Mouse (Mus musculus) forebrain, embryonic 16.5 days (tissue): ENCODE results near the gene Vgll4. TPM values are rescaled to one million over a fixed set of nuclear protein-coding genes. Genes with fewer than 3 reads are reported as not detected.

Experiments used
- ATAC-seq: fragments of 200-750 bp; cut with Nextera tagmentation; 2 replicates; pipeline ENCODE4 v1.8.0; 2017; ENCODE audit warnings: mild to moderate bottlenecking, moderate library complexity
- H3K27ac ChIP-seq: fragments of 300-500 bp; sonication (generic); 2 replicates; pipeline ENCODE4 v1.5.1; 2014; ENCODE audit warnings: low read length, control low read depth
- H3K27me3 ChIP-seq: fragments of 300-500 bp; sonication (generic); replicated peaks from 2 replicates; pipeline ENCODE4 v1.6.1; 2014; ENCODE audit warnings: low read length; ENCODE audit not compliant: control insufficient read depth, insufficient read depth
- H3K36me3 ChIP-seq: fragments of 300-500 bp; sonication (generic); 2 replicates; pipeline ENCODE4 v1.6.1; 2014; ENCODE audit not compliant: control insufficient read depth, insufficient read depth
- H3K4me1 ChIP-seq: fragments of 300-500 bp; sonication (generic); replicated peaks from 2 replicates; pipeline ENCODE4 v1.6.1; 2014; ENCODE audit warnings: low read length; ENCODE audit not compliant: control insufficient read depth, insufficient read depth
- H3K4me2 ChIP-seq: fragments of 300-500 bp; sonication (generic); 2 replicates; pipeline ENCODE4 v1.6.1; 2014; ENCODE audit warnings: mild to moderate bottlenecking, low read length, control low read depth
- H3K4me3 ChIP-seq: fragments of 300-500 bp; sonication (generic); replicated peaks from 2 replicates; pipeline ENCODE4 v1.5.1; 2014; ENCODE audit warnings: mild to moderate bottlenecking, low read length, control low read depth
- H3K9ac ChIP-seq: fragments of 300-500 bp; sonication (generic); replicated peaks from 2 replicates; pipeline ENCODE4 v1.6.1; 2014; ENCODE audit warnings: low read depth, low read length, control low read depth
- H3K9me3 ChIP-seq: fragments of 300-500 bp; sonication (generic); 2 replicates; pipeline ENCODE4 v1.6.1; 2016; ENCODE audit warnings: low read length; ENCODE audit not compliant: control insufficient read depth
- WGBS: fragments of 180-500 bp; shearing (Covaris S2); extraction: QIAGEN DNeasy Blood & Tissue Kit; methylation state at CpG from one replicate; pipeline ENCODE4 v1.1.7; 2014; 5-methylcytosine and 5-hydroxymethylcytosine counted together
- polyA plus RNA-seq: library from polyadenylated mRNA; unstranded; fragments of >200 nt; fragmentation: Nextera tagmentation; extraction: Ambion mirVana; gene quantifications from 2 replicates; pipeline ENCODE4 v1.2.1, GENCODE M21; 2015

Vgll4 gene
- polyA plus RNA-seq, result 74.3 and 79.0 TPM in 2 replicates

DNA sequence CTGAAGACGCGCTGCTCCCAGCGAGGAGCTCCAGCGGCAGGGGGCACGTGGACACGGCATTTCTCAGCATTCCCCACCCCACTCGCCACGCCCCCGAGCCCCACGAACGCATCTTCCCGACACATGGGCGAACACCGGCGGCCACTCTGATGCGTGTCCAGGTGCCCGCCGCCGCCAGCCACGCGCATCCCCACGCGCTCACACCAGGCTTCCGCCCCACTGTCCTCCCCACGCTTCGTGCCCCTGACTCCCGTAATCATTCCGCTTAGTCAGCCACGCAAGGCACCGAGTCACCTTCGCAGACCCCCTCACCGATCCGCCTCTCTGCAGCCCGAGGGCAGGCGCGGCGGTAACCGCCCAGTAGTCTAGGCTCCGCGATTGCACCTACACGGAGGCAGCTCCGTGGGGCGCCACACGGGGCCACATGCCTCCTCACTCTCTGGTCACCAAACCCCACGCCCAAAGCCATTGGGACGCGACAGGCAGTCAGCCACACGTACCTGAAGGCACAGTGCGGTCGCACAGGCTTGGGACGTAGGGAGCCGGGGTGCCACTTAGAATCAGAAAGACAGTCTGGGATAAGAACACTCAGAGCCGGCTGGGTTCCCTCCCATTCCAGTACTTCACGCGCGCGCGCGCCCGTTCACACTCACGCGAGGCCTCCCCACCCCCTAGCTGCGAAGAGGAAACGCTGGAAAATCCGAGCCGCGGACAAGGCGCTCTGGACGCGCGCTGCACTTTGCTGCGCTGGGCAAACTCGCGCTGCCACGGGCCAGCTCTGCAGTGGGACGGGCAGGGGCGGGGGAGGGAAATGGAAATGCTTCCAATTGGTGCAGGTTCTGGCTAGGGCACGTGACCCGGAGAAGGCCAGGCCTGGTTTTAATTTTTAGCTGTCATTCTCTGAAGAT, at the start of gene Vgll4:
Gene Vgll4, minus strand, starts transcription at position 782 of the 908 bp plus-strand sequence.
- H3K9me3 ChIP-seq, result 0 out of 2 replicates have a peak, but pooled peaks cover 2% of the 10 kb centered on the region
- peaks cover 7% of the 10 kb centered on the region; the same call in 1 of the 2 replicates for H3K27me3 ChIP-seq
- peak within 1 kb of the TSS; percentile 70 for H3K4me3 ChIP-seq
- ATAC-seq, result peak; percentile 63
- H3K4me2 ChIP-seq, result peak within 1 kb of the TSS; percentile 98
- H3K36me3 ChIP-seq, result no peaks in the 10 kb centered on the region
- WGBS, result under 1% methylated on average over 79 of the region's 79 CpGs
- peak within 1 kb of the TSS; percentile 30; the same call in 1 of the 2 replicates for H3K27ac ChIP-seq
- H3K9ac ChIP-seq, result peak within 1 kb of the TSS; percentile 83
- H3K4me1 ChIP-seq, result peaks cover 24% of the 10 kb centered on the region

DNA sequence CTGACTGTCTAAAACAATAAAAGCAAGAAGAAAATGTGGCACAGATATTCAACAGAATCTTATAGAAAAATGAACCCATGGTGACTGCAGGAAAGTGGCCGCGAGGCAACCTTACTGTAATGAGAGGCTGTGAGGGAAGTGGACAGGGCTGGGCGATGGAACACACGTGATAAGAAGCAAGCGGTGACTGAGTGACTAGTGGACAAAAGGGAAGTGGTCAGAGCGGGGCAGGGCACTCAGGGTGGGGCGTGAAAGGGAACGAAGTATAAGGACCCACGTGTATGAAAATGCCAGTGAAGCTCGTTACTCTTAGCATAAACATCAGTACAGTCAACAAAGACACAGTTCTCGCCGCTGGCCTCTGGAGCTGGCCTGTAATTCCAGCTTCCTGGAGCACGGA, 45.7 kb upstream of the Vgll4 start:
- Histone ChIP-seq H3K27me3 (no peaks in the 10 kb centered on the region), H3K27ac (no peak overlapping the region), H3K4me1 (no peaks in the 10 kb centered on the region), H3K9me3 (no peaks in the 10 kb centered on the region), H3K36me3 (peaks cover 12% of the 10 kb centered on the region), H3K4me3 (no peak overlapping the region), H3K9ac (no peak overlapping the region), H3K4me2 (no peak overlapping the region)
- no peak for ATAC-seq
- 85% methylated on average over 13 of the region's 13 CpGs for WGBS

DNA sequence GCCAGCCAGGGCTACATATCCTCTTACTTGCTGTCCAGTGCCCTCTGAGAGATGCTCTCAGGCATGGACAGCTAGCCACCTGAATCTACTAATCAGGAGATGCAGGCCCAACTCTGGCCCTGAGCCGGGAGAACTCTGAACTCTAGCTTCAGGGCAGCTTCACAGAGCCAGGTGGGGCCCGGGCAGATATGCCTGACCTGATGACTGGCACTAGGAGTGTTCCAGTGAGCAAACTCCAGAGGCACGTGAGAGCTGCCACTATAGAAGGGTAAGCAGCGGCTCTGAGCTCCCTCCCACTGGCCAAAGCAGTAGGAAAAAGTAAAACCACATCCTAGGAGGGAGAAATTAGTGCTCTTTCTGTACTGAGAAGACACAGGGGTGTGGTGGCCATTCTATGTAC, 43.8 kb upstream of the Vgll4 start:
- H3K27me3 ChIP-seq, result no peaks in the 10 kb centered on the region
- H3K4me2 ChIP-seq, result no peak overlapping the region
- 92% methylated on average over 4 of the region's 4 CpGs for WGBS
- no peak for ATAC-seq
- H3K36me3 ChIP-seq, result peaks cover 7% of the 10 kb centered on the region
- no peaks in the 10 kb centered on the region for H3K9me3 ChIP-seq
- H3K4me1 ChIP-seq, result no peaks in the 10 kb centered on the region
- no peak overlapping the region for H3K4me3 ChIP-seq
- H3K9ac ChIP-seq, result no peak overlapping the region
- H3K27ac ChIP-seq, result no peak overlapping the region

DNA sequence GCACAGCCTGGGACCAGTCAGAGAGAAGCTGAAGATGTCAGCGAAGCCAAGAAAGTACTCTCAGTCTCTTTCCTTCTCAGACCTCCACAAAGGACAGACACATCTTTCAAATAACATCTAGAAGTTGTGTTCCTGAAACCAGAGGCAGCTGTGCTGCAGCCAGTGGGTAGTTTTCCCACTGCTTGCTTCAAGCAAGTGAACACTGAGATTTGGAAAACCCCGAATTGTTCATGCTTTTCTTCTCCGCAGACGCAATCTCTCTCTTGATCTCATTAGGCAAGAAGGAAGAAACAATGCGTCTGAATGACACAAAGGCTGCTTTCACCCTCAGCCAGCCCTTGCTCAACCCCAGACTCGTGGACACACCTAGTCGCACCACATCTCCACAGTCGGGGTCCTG, 42.0 kb upstream of the Vgll4 start:
- Histone ChIP-seq H3K9ac (no peak overlapping the region), H3K4me1 (peaks cover 6% of the 10 kb centered on the region; the same call in 1 of the 2 replicates), H3K36me3 (peaks cover 7% of the 10 kb centered on the region), H3K27me3 (no peaks in the 10 kb centered on the region), H3K27ac (no peak overlapping the region), H3K4me2 (no peak overlapping the region), H3K4me3 (no peak overlapping the region), H3K9me3 (no peaks in the 10 kb centered on the region)
- ATAC-seq, result no peak
- WGBS, result 65% methylated on average over 8 of the region's 8 CpGs

DNA sequence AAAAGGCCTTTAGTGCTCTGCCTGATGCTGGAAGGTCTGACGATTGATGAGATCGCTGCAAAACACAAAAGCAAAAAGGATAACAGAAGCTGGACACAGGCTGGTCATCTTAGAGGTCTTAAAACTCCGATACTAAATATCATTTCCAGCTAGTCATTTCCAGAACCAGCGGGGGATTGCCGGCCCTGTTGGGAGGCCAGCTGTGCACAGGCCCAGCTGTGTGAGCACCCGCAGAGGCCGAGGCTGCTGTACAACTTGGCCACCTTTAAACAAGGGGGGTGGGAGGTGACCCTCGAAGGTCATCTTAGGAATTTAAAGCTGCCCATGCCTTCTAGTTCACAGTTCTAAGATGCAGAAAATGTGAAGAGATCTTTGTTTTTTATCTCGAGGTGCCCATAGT, 41.0 kb upstream of the Vgll4 start:
- H3K27me3 ChIP-seq, result no peaks in the 10 kb centered on the region
- peaks cover 6% of the 10 kb centered on the region; the same call in 1 of the 2 replicates for H3K4me1 ChIP-seq
- WGBS, result 81% methylated on average over 9 of the region's 9 CpGs
- H3K4me2 ChIP-seq, result no peak overlapping the region
- no peak for ATAC-seq
- no peak overlapping the region for H3K27ac ChIP-seq
- H3K36me3 ChIP-seq, result 0 out of 2 replicates have a peak, but pooled peaks cover 3% of the 10 kb centered on the region
- no peak overlapping the region for H3K9ac ChIP-seq
- no peaks in the 10 kb centered on the region for H3K9me3 ChIP-seq
- H3K4me3 ChIP-seq, result no peak overlapping the region

DNA sequence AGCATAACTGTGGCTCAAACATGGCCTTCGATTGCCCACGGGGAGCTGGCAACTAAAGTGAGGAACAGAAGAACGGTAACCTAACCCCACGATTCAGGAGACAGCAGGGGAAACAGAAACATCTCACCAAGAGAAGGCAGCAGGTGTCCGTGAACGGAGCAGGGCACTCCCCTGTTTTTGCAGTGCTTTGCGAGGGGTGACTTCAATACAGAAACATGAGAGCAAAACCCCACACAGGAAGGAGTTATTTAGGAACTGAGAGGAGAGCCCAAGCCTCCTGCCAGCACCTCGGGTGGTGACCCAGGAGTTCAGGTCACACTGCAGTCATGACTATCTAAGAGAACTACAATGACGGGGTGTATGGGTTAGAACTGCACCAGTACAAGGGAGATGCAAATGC, 40.5 kb upstream of the Vgll4 start:
- H3K9ac ChIP-seq, result no peak overlapping the region
- H3K4me2 ChIP-seq, result no peak overlapping the region
- no peaks in the 10 kb centered on the region for H3K9me3 ChIP-seq
- no peaks in the 10 kb centered on the region for H3K27me3 ChIP-seq
- 0 out of 2 replicates have a peak, but pooled peaks cover 3% of the 10 kb centered on the region for H3K36me3 ChIP-seq
- WGBS, result 93% methylated on average over 9 of the region's 9 CpGs
- no peak overlapping the region for H3K27ac ChIP-seq
- peaks cover 6% of the 10 kb centered on the region; the same call in 1 of the 2 replicates for H3K4me1 ChIP-seq
- ATAC-seq, result no peak
- no peak overlapping the region for H3K4me3 ChIP-seq

DNA sequence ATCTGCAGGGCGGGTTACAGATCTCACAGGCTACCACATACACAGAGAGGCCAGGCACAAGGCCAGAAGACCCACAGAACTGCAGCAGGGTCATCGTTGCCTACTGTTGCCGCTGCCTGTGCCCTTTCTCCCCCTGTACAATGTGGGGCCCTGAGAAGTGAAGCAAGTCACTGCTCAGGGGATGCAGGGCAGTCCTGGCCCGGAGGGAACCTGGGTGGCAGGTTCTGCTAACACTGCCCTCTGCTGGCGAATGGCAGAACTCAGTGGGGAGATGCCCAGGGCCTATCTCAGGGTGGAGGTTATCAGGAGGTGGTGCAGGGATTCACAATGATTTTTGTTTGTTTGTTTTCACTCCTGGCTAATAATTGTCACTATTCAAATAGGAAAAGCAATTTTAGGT, 37.9 kb upstream of the Vgll4 start:
- Histone ChIP-seq H3K4me3 (no peak overlapping the region), H3K9ac (no peak overlapping the region), H3K4me2 (no peak overlapping the region), H3K9me3 (no peaks in the 10 kb centered on the region), H3K4me1 (peaks cover 6% of the 10 kb centered on the region; the same call in 1 of the 2 replicates), H3K27me3 (no peaks in the 10 kb centered on the region), H3K27ac (no peak overlapping the region), H3K36me3 (0 out of 2 replicates have a peak, but pooled peaks cover 3% of the 10 kb centered on the region)
- 31% methylated on average over 5 of the region's 5 CpGs for WGBS
- peak; percentile 81 for ATAC-seq

DNA sequence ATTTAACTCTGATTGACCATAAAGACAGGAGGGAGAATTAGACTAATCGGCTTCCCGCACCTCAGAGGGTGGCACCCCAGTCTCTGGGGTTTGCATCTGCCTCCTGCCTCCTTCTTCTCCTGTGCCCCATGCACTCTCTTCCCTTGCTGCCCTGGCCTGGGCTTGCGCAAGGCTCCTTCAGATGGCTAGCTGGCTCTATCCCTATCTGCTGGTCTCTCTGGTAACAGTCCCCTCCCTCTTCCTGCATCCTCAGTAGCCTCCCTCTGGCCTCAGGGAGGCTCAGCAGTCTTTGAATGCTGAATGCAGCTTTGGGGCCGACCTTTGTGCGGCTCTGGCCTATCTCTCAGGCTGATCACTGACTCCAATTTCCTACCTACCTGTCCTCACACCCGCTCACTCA, 37.2 kb upstream of the Vgll4 start:
- Histone ChIP-seq H3K4me3 (no peak overlapping the region), H3K9me3 (no peaks in the 10 kb centered on the region), H3K27ac (no peak overlapping the region), H3K4me2 (no peak overlapping the region), H3K27me3 (no peaks in the 10 kb centered on the region), H3K9ac (0 out of 2 replicates have a peak overlapping the region, but pooled peaks have one; percentile 26), H3K36me3 (0 out of 2 replicates have a peak, but pooled peaks cover 2% of the 10 kb centered on the region), H3K4me1 (peaks cover 6% of the 10 kb centered on the region; the same call in 1 of the 2 replicates)
- 38% methylated on average over 6 of the region's 6 CpGs for WGBS
- no peak for ATAC-seq

DNA sequence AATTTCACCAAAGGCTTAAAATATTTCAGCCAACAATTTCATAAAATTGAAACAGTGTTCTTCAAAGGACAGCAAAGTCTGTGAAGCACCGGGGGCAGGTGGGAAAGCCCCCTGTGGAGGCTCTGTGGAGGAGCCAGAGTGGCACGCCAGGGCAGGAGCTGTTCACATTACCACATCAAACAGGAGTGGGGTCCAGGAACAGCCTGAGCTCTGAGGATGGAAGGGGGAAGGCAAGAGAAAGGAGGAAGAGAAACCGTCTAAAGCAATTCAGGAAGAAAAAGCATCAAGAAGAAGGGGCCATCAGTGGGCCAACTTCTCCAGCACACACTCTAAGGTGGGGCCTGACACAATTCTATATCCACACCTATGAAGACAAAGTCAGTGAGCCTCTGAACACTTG, 36.3 kb upstream of the Vgll4 start:
- no peak overlapping the region for H3K9ac ChIP-seq
- no peaks in the 10 kb centered on the region for H3K36me3 ChIP-seq
- 66% methylated on average over 3 of the region's 3 CpGs for WGBS

More for the DNA sequence above, 36.3 kb upstream of the Vgll4 start:
- Histone ChIP-seq H3K4me1 (peaks cover 6% of the 10 kb centered on the region; the same call in 1 of the 2 replicates), H3K27me3 (no peaks in the 10 kb centered on the region), H3K27ac (no peak overlapping the region), H3K4me2 (no peak overlapping the region), H3K4me3 (no peak overlapping the region), H3K9me3 (no peaks in the 10 kb centered on the region)
- ATAC-seq, result no peak
